Mouse (Mus musculus) neutrophil, adult 65 days (primary cell): Measurements from ENCODE around the gene Mtrf1l. TPM values are rescaled to one million over a fixed set of nuclear protein-coding genes. Genes with fewer than 3 reads are reported as not detected.

Experiments used
- total RNA-seq: library from RNA; stranded (reverse); gene quantifications from 2 replicates; pipeline ENCODE4 v1.2.4, GENCODE M21; 2023

The Mtrf1l gene
- total RNA-seq, result 6.6 and 10.2 TPM in 2 replicates

DNA sequence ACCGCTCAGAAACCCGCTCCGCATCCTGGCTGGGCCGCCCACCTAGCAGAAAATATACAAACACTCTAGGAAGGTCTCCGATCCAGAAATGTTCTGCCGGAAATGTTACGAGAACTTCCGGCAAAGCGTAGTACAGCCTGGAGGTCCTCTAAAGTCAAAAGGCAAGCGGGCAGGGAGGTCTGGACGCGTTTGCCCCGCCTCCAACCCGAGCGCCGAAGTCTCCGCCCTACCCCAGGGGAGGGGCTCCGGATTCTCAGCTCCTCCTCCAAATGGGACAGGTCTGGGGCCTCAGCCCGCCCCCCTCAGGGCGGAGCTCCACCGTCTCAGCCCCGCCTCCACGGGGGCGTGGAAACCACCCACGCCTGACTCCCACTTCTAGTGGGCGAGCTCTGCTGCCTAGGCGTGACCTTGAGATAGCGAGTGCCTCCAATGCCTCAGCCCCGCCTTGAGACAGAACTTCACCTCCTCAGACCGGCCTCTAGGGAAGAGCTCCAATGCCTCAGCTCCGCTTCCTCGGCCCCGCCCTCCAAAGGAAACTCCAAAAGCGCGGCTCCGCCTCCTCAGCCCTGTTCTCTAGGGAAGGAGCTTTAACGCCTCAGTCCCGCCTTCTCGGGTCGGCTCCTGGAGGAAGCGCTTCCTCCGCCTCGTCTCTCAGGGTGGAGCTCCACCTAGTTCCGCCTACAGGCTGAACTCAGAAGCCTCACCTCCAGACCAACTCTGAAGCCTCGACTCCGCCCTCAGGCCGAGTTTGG, at the start of gene Mtrf1l:
TSS of gene Mtrf1l (minus strand) at position 171 of the 752 bp plus-strand sequence.

DNA sequence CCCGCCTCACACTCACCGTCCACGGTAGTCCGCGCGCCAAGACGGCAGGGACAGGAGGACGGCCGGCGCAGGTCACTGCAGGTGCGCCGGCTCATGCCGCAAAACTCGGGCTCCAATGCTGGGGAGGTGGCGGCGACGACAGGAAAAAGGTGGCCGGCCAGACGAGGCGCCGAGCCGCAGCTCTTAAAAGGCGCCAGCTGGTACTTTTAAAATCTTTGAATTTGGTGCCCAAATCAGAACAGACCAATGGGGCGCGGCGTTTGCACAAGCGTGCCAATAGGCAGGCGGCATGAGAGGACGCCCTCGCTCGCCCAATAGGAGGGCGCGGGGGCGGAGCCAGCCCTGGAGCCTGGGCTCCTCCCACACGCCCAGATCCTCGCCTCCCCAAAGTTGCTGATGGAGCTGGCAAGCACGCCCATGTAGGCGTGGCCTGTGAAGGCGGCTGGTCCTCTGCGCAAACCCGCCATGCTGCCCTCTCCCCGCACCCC, 18.4 kb downstream of the Mtrf1l start, which contains the start of gene Fbxo5:
TSS of gene Fbxo5 (minus strand) at position 358 of the 488 bp plus-strand sequence.

Other genes with a start within 250 kb of the Mtrf1l start
- gene Myct1, start 230.1 kb downstream of the Mtrf1l start, total RNA-seq, result not detected in 2 replicates
- gene Vip, start 184.7 kb downstream of the Mtrf1l start, total RNA-seq, result not detected in 2 replicates
- gene Fbxo5, start 18.3 kb downstream of the Mtrf1l start, total RNA-seq, result 27.6 and 30.3 TPM in 2 replicates
- gene Rgs17, start 98.5 kb upstream of the Mtrf1l start, total RNA-seq, result not detected in 2 replicates